In genomic region chr5:115158040-115158983, GRCm38 (mm10) we compare ENCODE assay signal across 8 mouse cellular contexts. TPM values are rescaled to one million over a fixed set of nuclear protein-coding genes. Genes with fewer than 3 reads are reported as not detected.
DNase-seq lines count a peak whose midpoint lies in the region; ATAC-seq lines count a peak whose summit lies in the region.

Gene Mlec (minus strand): TSS chr5:115158179.

- under 1% methylated on average over 72 of the region's 78 CpGs for WGBS in hindbrain, embryonic 16.5 days
- under 1% methylated on average over 75 of the region's 78 CpGs for WGBS in macrophage (ENCODE audit: missing documents)

- DNase-seq in T-cell, adult 2 months (ENCODE audit: low spot score) = peak; percentile 99
- peak; percentile 97 to 99 for DNase-seq in cerebellum, postnatal 36 days
- DNase-seq in gastrocnemius, adult 18-20 months (ENCODE audit: low spot score) = peak; percentile 99
- DNase-seq in left cerebral cortex, adult 18-20 months (ENCODE audit: low spot score in 2 of 2) = peak; percentile 99
- DNase-seq in right cerebral cortex, adult 18-20 months = peak; percentile 99
- DNase-seq in urinary bladder, postnatal 10 days (ENCODE audit: low spot score) = peak; percentile 92

- ATAC-seq in hindbrain, embryonic 16.5 days = peak; percentile 98

- peaks cover 33% of the 10 kb centered on the region for H3K4me1 ChIP-seq in hindbrain, embryonic 16.5 days (ENCODE audit: control insufficient read depth, insufficient read depth, low read depth, low read length)

- H3K79me2 ChIP-seq in macrophage (ENCODE audit: inconsistent target) = peaks cover 36% of the 10 kb centered on the region

- H3K9ac ChIP-seq in hindbrain, embryonic 16.5 days (ENCODE audit: low read depth, low read length) = peak within 1 kb of the TSS; percentile 97

- H3K4me3 ChIP-seq in hindbrain, embryonic 16.5 days (ENCODE audit: low read length) = peak within 1 kb of the TSS; percentile 98
- peak within 1 kb of the TSS; percentile 80 for H3K4me3 ChIP-seq in macrophage (ENCODE audit: inconsistent target)

- H3K9me3 ChIP-seq in hindbrain, embryonic 16.5 days (ENCODE audit: control insufficient read depth, low read length) = no peaks in the 10 kb centered on the region

- peak within 1 kb of the TSS; percentile 99 for H3K27ac ChIP-seq in hindbrain, embryonic 16.5 days (ENCODE audit: low read depth, low read length)
- peak within 1 kb of the TSS; percentile 93 for H3K27ac ChIP-seq in macrophage

- no peaks in the 10 kb centered on the region for H3K27me3 ChIP-seq in hindbrain, embryonic 16.5 days (replicated peaks; ENCODE audit: control insufficient read depth, insufficient read depth, low read length)

- no peaks in the 10 kb centered on the region for H3K36me3 ChIP-seq in hindbrain, embryonic 16.5 days (ENCODE audit: control insufficient read depth, insufficient read depth, low read length)
- H3K36me3 ChIP-seq in macrophage (ENCODE audit: inconsistent target) = no peaks in the 10 kb centered on the region

- H3K4me2 ChIP-seq in hindbrain, embryonic 16.5 days (ENCODE audit: low read length) = peak within 1 kb of the TSS; percentile 96

RNA-seq across cellular contexts. Expression of gene Mlec, which starts in this region (rescaled TPM):
- total RNA-seq in gastrocnemius, adult 18-20 months (2021) = 100 to 1,000 TPM; 149 to 158 TPM
- 23.8 and 31.5 TPM in 2 replicates for polyA plus RNA-seq in hindbrain, embryonic 16.5 days (2015; fragmentation: Nextera tagmentation; extraction: Ambion mirVana)
- 10 to 100 TPM; 88.6 to 93.5 TPM for total RNA-seq in left cerebral cortex, adult 18-20 months (2021)
- 10 to 100 TPM in 20 of 26 experiments, 1 to 10 TPM in 6; 5.1 to 57.8 (median 20.7) TPM for total RNA-seq in macrophage (2018; cell fraction: chromatin; rRNA removed)
- total RNA-seq in macrophage (2018; cell fraction: cytosol; rRNA removed) = 10 to 100 TPM; 16.3 to 66.5 (median 31.9) TPM
- 10 to 100 TPM; 13.5 to 80.8 (median 35.8) TPM for total RNA-seq in macrophage (2018; cell fraction: nucleus; rRNA removed)
- polyA plus RNA-seq in macrophage (2018) = 48.9 to 54.7 TPM (median 49.7 TPM) in 3 replicates

Comparison
In these comparisons a context has a peak if more than half of its experiments do, and no peak if none do; other contexts are left out.
1. Peak in every context shown above with its lines: DNase-seq, ATAC-seq, H3K4me3 ChIP-seq and H3K27ac ChIP-seq.